Mouse (Mus musculus): ENCODE measurements around the gene Lrrc66. TPM values are rescaled to one million over a fixed set of nuclear protein-coding genes. Genes with fewer than 3 reads are reported as not detected.

Lrrc66 gene
- total and polyA plus RNA-seq, 3 experiments, result 1.1 TPM; not detected in 1

DNA sequence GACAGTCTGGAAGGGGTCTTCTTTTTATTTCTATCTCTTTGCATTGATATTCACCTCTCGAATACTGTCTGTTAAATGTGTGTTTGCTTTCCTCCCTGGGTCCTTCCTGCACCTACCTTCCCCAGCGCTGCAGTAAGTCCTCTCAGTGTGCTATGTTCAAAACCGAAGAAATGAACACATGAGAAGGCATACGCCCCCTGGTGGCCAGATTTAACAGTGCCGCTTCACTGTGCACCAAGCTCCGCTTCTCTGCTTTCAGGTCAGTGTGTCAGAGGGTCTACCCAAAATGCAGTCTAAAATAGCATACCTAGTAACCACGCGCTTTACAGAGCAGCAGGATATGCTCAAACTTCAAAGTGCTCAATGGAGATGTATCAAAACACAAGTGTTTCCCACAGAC, 815 bp upstream of the Lrrc66 start:
- H3K9ac ChIP-seq (ENCODE audit: control insufficient read depth, low read depth, low read length, poor library complexity, severe bottlenecking), result no peak overlapping the region
- peak; percentile 79 for DNase-seq (ENCODE audit: low read depth, low spot score)
- H3K4me3 ChIP-seq (ENCODE audit: control insufficient read depth in 1 of 2, insufficient read depth in 1 of 2, low read depth in 2 of 2, low read length in 2 of 2), result no peak overlapping the region
- peaks cover 4 to 13% of the 10 kb centered on the region in 2 experiments; a peak in 3 of 4 replicates for H3K4me1 ChIP-seq (ENCODE audit: control insufficient read depth in 1 of 2, insufficient read depth in 2 of 2, low read length in 2 of 2)
- H3K27ac ChIP-seq (ENCODE audit: control insufficient read depth, low read depth, low read length), result no peak overlapping the region
- peaks cover 0 to 5% of the 10 kb centered on the region in 2 experiments; a peak in 2 of 4 replicates for H3K36me3 ChIP-seq (ENCODE audit: control insufficient read depth in 1 of 2, insufficient read depth in 2 of 2, low read length in 2 of 2)
- no peaks in the 10 kb centered on the region for H3K27me3 ChIP-seq (ENCODE audit: control insufficient read depth in 1 of 2, insufficient read depth in 2 of 2, low read length in 2 of 2)
- H3K9me3 ChIP-seq (replicated peaks; ENCODE audit: insufficient read depth, low read length), result no peaks in the 10 kb centered on the region
- TF ChIP-seq EP300 (IDR thresholded peaks at IDR 0.05; ENCODE audit: low read depth in 1 of 2, low read length in 2 of 2) (no peak), ZC3H11A (IDR thresholded peaks at IDR 0.05; ENCODE audit: low read depth, low read length) (peak; percentile 64), TCF12 (IDR thresholded peaks at IDR 0.05; ENCODE audit: low read depth, low read length) (no peak), RAD21 (IDR thresholded peaks at IDR 0.05; ENCODE audit: low read depth, low read length) (peak; percentile 58), RCOR1 (IDR thresholded peaks at IDR 0.05; ENCODE audit: low read depth, low read length) (no peak), CHD2 (IDR thresholded peaks at IDR 0.05; ENCODE audit: low read length) (no peak), SMC3 (IDR thresholded peaks at IDR 0.05; ENCODE audit: low read depth, low read length) (peak; percentile 89), CTCF (IDR thresholded peaks at IDR 0.05 in 2 of 3, conservative IDR thresholded peaks at IDR 0.05 in 1 of 3; ENCODE audit: control insufficient read depth in 1 of 3, insufficient read depth in 1 of 3, low read depth in 2 of 3, low read length in 3 of 3, poor library complexity in 1 of 3, severe bottlenecking in 1 of 3) (peak; percentile 79 to 90 (median 81)), NRF1 (IDR thresholded peaks at IDR 0.05; ENCODE audit: insufficient read depth, low read depth, low read length, poor library complexity, severe bottlenecking) (no peak)
- H3K79me2 ChIP-seq (ENCODE audit: control insufficient read depth, insufficient read depth, low read length, poor library complexity), result no peaks in the 10 kb centered on the region

DNA sequence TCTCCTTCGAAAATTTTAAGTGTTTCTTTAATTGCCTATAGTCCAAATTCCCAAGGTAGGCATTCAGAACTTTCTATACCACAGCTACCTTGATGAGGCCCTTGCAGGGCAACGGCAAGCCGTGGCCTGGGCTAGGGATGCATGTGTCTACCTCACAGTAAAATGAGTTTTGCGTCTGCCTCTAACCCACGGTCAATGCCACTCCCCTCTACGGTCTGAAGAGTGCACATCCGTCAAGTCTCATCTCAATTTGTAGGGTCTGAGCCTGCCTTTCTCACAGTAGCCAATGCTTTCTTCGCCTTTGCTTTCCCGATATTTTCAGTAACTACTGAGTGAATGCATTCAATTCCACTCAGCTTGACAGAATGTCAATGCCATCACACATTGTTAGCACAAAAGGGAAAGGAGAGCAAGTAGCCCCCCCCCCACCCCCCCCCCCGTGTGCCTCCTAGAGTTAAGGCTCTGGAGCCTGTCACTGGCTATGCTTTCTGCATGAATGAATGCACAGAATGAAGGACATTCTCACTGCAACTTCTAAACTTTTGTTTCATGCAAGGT, 1.2 kb downstream of the Lrrc66 start:
- H3K4me1 ChIP-seq (ENCODE audit: control insufficient read depth in 1 of 2, insufficient read depth in 2 of 2, low read length in 2 of 2), result peaks cover 4 to 13% of the 10 kb centered on the region in 2 experiments; a peak in 3 of 4 replicates
- peak overlapping the region; percentile 68; the same call in 1 of the 2 replicates for H3K27ac ChIP-seq (ENCODE audit: control insufficient read depth, low read depth, low read length)
- H3K4me3 ChIP-seq (ENCODE audit: control insufficient read depth in 1 of 2, insufficient read depth in 1 of 2, low read depth in 2 of 2, low read length in 2 of 2), result no peak overlapping the region; a peak in 1 of 4 replicates
- no peaks in the 10 kb centered on the region for H3K79me2 ChIP-seq (ENCODE audit: control insufficient read depth, insufficient read depth, low read length, poor library complexity)
- TF ChIP-seq RCOR1 (IDR thresholded peaks at IDR 0.05; ENCODE audit: low read depth, low read length), result no peak
- TF ChIP-seq POLR2A (IDR thresholded peaks at IDR 0.05; ENCODE audit: control insufficient read depth in 1 of 2, insufficient read depth in 1 of 2, low read depth in 1 of 2, low read length in 2 of 2, poor library complexity in 1 of 2), result no peak
- no peak for TF ChIP-seq MYC (IDR thresholded peaks at IDR 0.05; ENCODE audit: low read depth, low read length)
- H3K27me3 ChIP-seq (ENCODE audit: control insufficient read depth in 1 of 2, insufficient read depth in 2 of 2, low read length in 2 of 2), result no peaks in the 10 kb centered on the region
- peaks cover 0 to 5% of the 10 kb centered on the region in 2 experiments; a peak in 2 of 4 replicates for H3K36me3 ChIP-seq (ENCODE audit: control insufficient read depth in 1 of 2, insufficient read depth in 2 of 2, low read length in 2 of 2)
- DNase-seq (ENCODE audit: low read depth, low spot score), result no peak
- H3K9me3 ChIP-seq (replicated peaks; ENCODE audit: insufficient read depth, low read length), result no peaks in the 10 kb centered on the region
- H3K9ac ChIP-seq (ENCODE audit: control insufficient read depth, low read depth, low read length, poor library complexity, severe bottlenecking), result no peak overlapping the region

DNA sequence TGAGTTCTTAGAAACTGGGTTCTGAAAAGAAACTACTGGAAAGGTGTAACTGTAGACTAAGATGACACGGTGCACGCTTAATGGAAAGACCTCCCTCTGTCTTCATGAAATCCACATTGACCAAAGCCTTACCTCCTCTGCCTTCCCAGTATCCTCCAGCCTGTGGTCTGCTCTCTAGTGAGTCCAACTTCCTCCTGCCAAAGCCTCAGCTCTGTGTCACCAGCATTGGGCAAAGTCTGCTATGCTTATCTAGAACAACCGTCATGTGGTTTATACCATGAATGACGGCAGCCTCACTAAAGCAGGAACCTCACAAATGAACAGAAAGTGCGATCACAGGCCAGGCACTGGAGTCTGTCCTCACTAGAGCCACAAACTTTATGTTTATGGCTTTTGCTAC, 2.2 kb downstream of the Lrrc66 start:
- peak overlapping the region; percentile 24 to 34; a peak in 3 of 4 replicates for H3K4me3 ChIP-seq (ENCODE audit: control insufficient read depth in 1 of 2, insufficient read depth in 1 of 2, low read depth in 2 of 2, low read length in 2 of 2)
- H3K27ac ChIP-seq (ENCODE audit: control insufficient read depth, low read depth, low read length), result peak overlapping the region; percentile 68
- H3K4me1 ChIP-seq (ENCODE audit: control insufficient read depth in 1 of 2, insufficient read depth in 2 of 2, low read length in 2 of 2), result peaks cover 4 to 13% of the 10 kb centered on the region in 2 experiments; a peak in 3 of 4 replicates
- H3K9ac ChIP-seq (ENCODE audit: control insufficient read depth, low read depth, low read length, poor library complexity, severe bottlenecking), result peak overlapping the region; percentile 32
- DNase-seq (ENCODE audit: low read depth, low spot score), result peak; percentile 95
- no peaks in the 10 kb centered on the region for H3K27me3 ChIP-seq (ENCODE audit: control insufficient read depth in 1 of 2, insufficient read depth in 2 of 2, low read length in 2 of 2)
- no peaks in the 10 kb centered on the region for H3K79me2 ChIP-seq (ENCODE audit: control insufficient read depth, insufficient read depth, low read length, poor library complexity)
- H3K9me3 ChIP-seq (replicated peaks; ENCODE audit: insufficient read depth, low read length), result no peaks in the 10 kb centered on the region
- H3K36me3 ChIP-seq (ENCODE audit: control insufficient read depth in 1 of 2, insufficient read depth in 2 of 2, low read length in 2 of 2), result peaks cover 0 to 5% of the 10 kb centered on the region in 2 experiments; a peak in 2 of 4 replicates
- TF ChIP-seq MYC (IDR thresholded peaks at IDR 0.05; ENCODE audit: low read depth, low read length) (no peak), BHLHE40 (IDR thresholded peaks at IDR 0.05; ENCODE audit: borderline replicate concordance, low read depth, low read length) (no peak), POLR2A (IDR thresholded peaks at IDR 0.05; ENCODE audit: control insufficient read depth in 1 of 2, insufficient read depth in 1 of 2, low read depth in 1 of 2, low read length in 2 of 2, poor library complexity in 1 of 2) (peak in 1 of 2 experiments; percentile 51; a peak in 2 of 4 replicates), ZMIZ1 (IDR thresholded peaks at IDR 0.05; ENCODE audit: low read depth, low read length) (no peak), TCF12 (IDR thresholded peaks at IDR 0.05; ENCODE audit: low read depth, low read length) (peak; percentile 60), USF2 (IDR thresholded peaks at IDR 0.05; ENCODE audit: borderline replicate concordance in 1 of 2, insufficient read depth in 1 of 2, low read depth in 1 of 2, low read length in 2 of 2) (peak in 1 of 2 experiments; percentile 27; a peak in 1 of 4 replicates), RAD21 (IDR thresholded peaks at IDR 0.05; ENCODE audit: low read depth, low read length) (no peak), USF1 (IDR thresholded peaks at IDR 0.05; ENCODE audit: low read depth, low read length) (peak; percentile 85), RCOR1 (IDR thresholded peaks at IDR 0.05; ENCODE audit: low read depth, low read length) (0 out of 2 replicates have a peak, but pooled peaks have one; percentile 45), ETS1 (IDR thresholded peaks at IDR 0.05; ENCODE audit: low read depth, low read length) (peak; percentile 91), POLR2AphosphoS5 (IDR thresholded peaks at IDR 0.05; ENCODE audit: borderline replicate concordance, low read depth, low read length) (no peak), MXI1 (IDR thresholded peaks at IDR 0.05; ENCODE audit: low read depth, low read length) (peak; percentile 43; the same call in 1 of the 2 replicates), SIN3A (IDR thresholded peaks at IDR 0.05; ENCODE audit: low read length) (peak; percentile 57; the same call in 1 of the 2 replicates), GATA1 (IDR thresholded peaks at IDR 0.05; ENCODE audit: low read depth, low read length) (peak; percentile 79), TAL1 (IDR thresholded peaks at IDR 0.05; ENCODE audit: low read length) (0 out of 2 replicates have a peak, but pooled peaks have one; percentile 25), MAX (IDR thresholded peaks at IDR 0.05; ENCODE audit: low read length) (peak; percentile 60; the same call in 1 of the 2 replicates), POLR2AphosphoS2 (IDR thresholded peaks at IDR 0.05; ENCODE audit: low read length) (no peak)
